Mouse (Mus musculus) kidney, adult 2 months (tissue): ENCODE measurements around the gene Gm15737. TPM values are rescaled to one million over a fixed set of nuclear protein-coding genes. Genes with fewer than 3 reads are reported as not detected.

ENCODE experiments used
- DNase-seq: peaks from one replicate; pipeline ENCODE4 v3.0.0; 2021
- H3K27ac ChIP-seq: fragments of 200-500 bp; 2 replicates; pipeline ENCODE4 v1.5.1; 2012; ENCODE audit warnings: low read depth, low read length, control low read depth, inconsistent platforms; ENCODE audit not compliant: insufficient read depth
- H3K27me3 ChIP-seq: fragments of 200-500 bp; replicated peaks from 2 replicates; pipeline ENCODE4 v1.6.1; 2012; ENCODE audit warnings: mild to moderate bottlenecking, moderate library complexity, low read length, inconsistent platforms; ENCODE audit not compliant: control insufficient read depth, insufficient read depth
- H3K36me3 ChIP-seq: fragments of 200-500 bp; 2 replicates; pipeline ENCODE4 v1.6.1; 2012; ENCODE audit warnings: mild to moderate bottlenecking, moderate library complexity, low read length, inconsistent platforms; ENCODE audit not compliant: control insufficient read depth, insufficient read depth
- H3K4me1 ChIP-seq: fragments of 200-500 bp; 2 replicates; pipeline ENCODE4 v1.6.1; 2011; ENCODE audit warnings: low read length; ENCODE audit not compliant: control insufficient read depth, insufficient read depth
- H3K4me3 ChIP-seq: fragments of 200-500 bp; 2 replicates; pipeline ENCODE4 v1.5.1; 2011; ENCODE audit warnings: mild to moderate bottlenecking, low read depth, low read length, control low read depth; ENCODE audit not compliant: insufficient read depth
- CTCF ChIP-seq: fragments of 200-500 bp; conservative IDR thresholded peaks from 2 replicates; pipeline ENCODE4 v1.5.1; 2011; ENCODE audit warnings: low read depth, mild to moderate bottlenecking, control low read depth, low read length, moderate library complexity, mixed read lengths; ENCODE audit not compliant: insufficient read depth, insufficient read length
- POLR2A ChIP-seq: fragments of 200-500 bp; IDR thresholded peaks from one replicate; pipeline ENCODE4 v1.6.1; 2011; ENCODE audit warnings: low read depth, low read length, control low read depth
- WGBS: fragments of 180-500 bp; shearing (Covaris S2); methylation state at CpG from one replicate; pipeline ENCODE4 v1.1.7; 2018; 5-methylcytosine and 5-hydroxymethylcytosine counted together
- polyA plus RNA-seq: library from polyadenylated mRNA; depleted of rRNA; stranded (reverse); fragments of >200 nt; gene quantifications from 2 replicates; pipeline ENCODE4 v1.2.3, GENCODE M21; 2012

Gene Gm15737
- polyA plus RNA-seq, 1 experiment: not detected

GRCm38 (mm10) chr6:92882446-92882845, 13.3 kb downstream of the Gm15737 start:
- no peaks in the 10 kb centered on the region for H3K27me3 ChIP-seq
- TF ChIP-seq POLR2A: no peak
- TF ChIP-seq CTCF: no peak
- no peaks in the 10 kb centered on the region; the same call in 1 of the 2 replicates for H3K36me3 ChIP-seq
- H3K4me1 ChIP-seq: peaks cover 15% of the 10 kb centered on the region
- no peak overlapping the region for H3K4me3 ChIP-seq
- DNase-seq: peak; percentile 10
- WGBS: 85% methylated on average over 5 of the region's 5 CpGs
- H3K27ac ChIP-seq: no peak overlapping the region

DNA sequence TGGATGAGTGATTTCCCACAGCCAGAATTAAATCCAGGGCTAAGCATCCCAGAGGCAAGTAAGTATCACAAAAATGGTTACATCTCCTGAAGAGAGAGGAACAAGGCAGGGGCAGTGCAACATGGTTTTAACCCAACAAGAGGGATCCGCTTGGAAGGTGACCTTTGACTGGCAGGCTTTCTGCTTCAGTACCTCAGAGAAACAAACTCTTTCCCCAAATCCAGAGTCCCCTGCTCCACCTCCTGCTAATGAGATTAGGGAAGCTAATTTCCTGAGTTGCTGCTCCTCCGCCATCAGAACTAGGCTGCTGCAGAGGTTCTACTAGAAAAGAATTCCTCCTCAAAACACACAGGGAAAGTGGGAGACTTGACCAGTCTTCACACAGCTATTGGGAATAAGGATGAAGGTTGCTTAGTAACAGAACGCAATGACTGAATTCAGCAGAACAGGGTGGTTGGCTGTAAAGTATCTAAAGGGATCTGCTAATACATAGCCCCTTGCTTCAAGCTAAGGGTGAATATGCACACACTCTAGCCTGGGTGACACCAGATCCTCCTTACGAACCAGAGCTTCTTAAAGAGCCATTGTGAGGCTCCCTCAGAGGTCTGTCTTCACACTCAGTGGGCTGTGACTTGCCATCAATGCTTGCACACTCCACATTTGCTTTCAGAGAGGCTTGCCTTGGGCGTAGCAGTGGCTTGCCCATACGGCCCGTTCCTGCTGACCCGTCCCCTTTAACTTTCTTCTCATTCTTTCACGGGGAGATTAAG, 14.2 kb downstream of the Gm15737 start:
- Histone ChIP-seq H3K27me3 (no peaks in the 10 kb centered on the region), H3K4me3 (no peak overlapping the region), H3K27ac (no peak overlapping the region), H3K36me3 (no peaks in the 10 kb centered on the region; the same call in 1 of the 2 replicates), H3K4me1 (peaks cover 15% of the 10 kb centered on the region)
- peak; percentile 72 for DNase-seq
- 52% methylated on average over 9 of the region's 9 CpGs for WGBS
- no peak for TF ChIP-seq POLR2A

DNA sequence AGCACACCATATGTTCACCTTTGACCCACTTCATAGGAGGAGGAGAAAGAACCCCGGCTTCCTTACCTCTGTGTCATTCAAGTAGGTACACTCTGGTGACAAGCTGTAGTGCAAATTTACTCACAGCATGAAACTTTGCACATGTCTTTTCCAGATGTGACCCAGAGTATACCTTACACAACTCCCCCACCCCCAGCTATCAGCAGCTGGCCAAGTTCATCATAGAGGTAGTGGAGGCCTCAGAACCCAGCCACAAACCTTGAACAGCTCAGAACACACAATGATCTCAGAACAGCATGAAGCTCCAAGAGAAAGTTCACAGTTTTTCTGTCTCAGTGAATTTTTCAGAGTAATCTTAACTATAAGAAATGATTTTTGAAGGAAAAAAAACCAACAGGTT, 22.4 kb downstream of the Gm15737 start:
- no peak for TF ChIP-seq CTCF
- no peak for TF ChIP-seq POLR2A
- 47% methylated on average over 1 of the region's 1 CpGs for WGBS
- Histone ChIP-seq H3K27ac (no peak overlapping the region), H3K4me1 (no peaks in the 10 kb centered on the region), H3K4me3 (no peak overlapping the region), H3K27me3 (no peaks in the 10 kb centered on the region), H3K36me3 (no peaks in the 10 kb centered on the region; the same call in 1 of the 2 replicates)
- DNase-seq: no peak

- 78% methylated on average over 1 of the region's 1 CpGs for WGBS
- Histone ChIP-seq H3K27me3 (no peaks in the 10 kb centered on the region), H3K4me1 (peaks cover 3% of the 10 kb centered on the region; the same call in 1 of the 2 replicates), H3K27ac (no peak overlapping the region), H3K36me3 (no peaks in the 10 kb centered on the region; the same call in 1 of the 2 replicates), H3K4me3 (no peak overlapping the region)
- no peak for TF ChIP-seq POLR2A
- TF ChIP-seq CTCF: no peak
- no peak for DNase-seq
These were observed 34.9 kb downstream of the Gm15737 start for GRCm38 (mm10) chr6:92904037-92904436.

DNA sequence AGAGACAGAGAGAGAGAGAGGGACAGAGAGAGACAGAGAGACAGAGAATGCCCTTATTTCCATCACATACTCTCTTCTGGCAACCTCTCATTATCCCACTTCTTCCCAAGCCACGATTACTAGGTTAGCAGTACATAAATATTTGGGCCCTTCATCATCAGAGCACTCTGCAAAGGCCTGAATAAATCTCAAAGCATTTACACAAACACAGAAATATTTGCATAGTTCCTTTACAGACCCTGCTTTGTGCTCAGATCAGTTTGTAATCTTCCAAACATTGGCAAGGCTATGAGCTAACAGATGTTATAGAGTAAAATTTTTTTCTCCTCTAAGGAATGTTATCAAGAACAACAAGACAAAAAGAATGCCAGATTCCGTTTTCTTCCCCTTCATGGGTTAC, 35.3 kb downstream of the Gm15737 start:
- WGBS: 66% methylated on average over 2 of the region's 2 CpGs
- H3K36me3 ChIP-seq: no peaks in the 10 kb centered on the region; the same call in 1 of the 2 replicates
- no peak overlapping the region for H3K27ac ChIP-seq
- H3K4me1 ChIP-seq: peaks cover 3% of the 10 kb centered on the region; the same call in 1 of the 2 replicates
- H3K27me3 ChIP-seq: no peaks in the 10 kb centered on the region
- no peak overlapping the region for H3K4me3 ChIP-seq
- no peak for TF ChIP-seq POLR2A
- TF ChIP-seq CTCF: no peak
- no peak for DNase-seq

DNA sequence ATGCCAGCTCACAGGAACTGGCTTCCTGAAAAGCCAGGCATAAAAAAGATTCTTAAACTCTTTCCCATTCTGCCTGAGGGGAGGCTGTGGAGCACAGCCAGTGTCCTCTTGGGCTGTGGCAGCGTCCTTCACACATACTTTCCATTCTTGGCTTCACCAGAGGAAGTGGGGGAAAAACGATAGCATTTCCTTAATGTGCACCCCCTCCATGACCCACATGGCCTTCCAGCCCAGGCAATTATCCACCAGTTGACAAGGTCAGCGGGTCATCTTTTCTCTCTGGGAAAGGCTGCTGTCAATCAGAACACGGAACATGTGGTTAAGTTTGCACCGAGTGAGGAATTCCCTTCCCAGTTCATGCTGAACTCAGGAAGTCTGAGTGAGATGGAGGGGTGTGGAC, 36.8 kb downstream of the Gm15737 start:
- no peak overlapping the region for H3K4me3 ChIP-seq
- peaks cover 3% of the 10 kb centered on the region; the same call in 1 of the 2 replicates for H3K4me1 ChIP-seq
- 28% methylated on average over 5 of the region's 5 CpGs for WGBS
- H3K27ac ChIP-seq: no peak overlapping the region
- TF ChIP-seq POLR2A (no peak), CTCF (no peak)
- H3K27me3 ChIP-seq: no peaks in the 10 kb centered on the region
- no peaks in the 10 kb centered on the region; the same call in 1 of the 2 replicates for H3K36me3 ChIP-seq
- DNase-seq: peak; percentile 82

- Histone ChIP-seq H3K36me3 (no peaks in the 10 kb centered on the region; the same call in 1 of the 2 replicates), H3K4me3 (no peak overlapping the region), H3K27ac (no peak overlapping the region), H3K27me3 (no peaks in the 10 kb centered on the region), H3K4me1 (peaks cover 3% of the 10 kb centered on the region; the same call in 1 of the 2 replicates)
- 46% methylated on average over 8 of the region's 8 CpGs for WGBS
- TF ChIP-seq POLR2A (no peak), CTCF (no peak)
- DNase-seq: peak; percentile 28
These were observed 40.2 kb downstream of the Gm15737 start for GRCm38 (mm10) chr6:92909361-92909760.
